Mouse (Mus musculus): Measurements from ENCODE around the gene Mindy2. TPM values are rescaled to one million over a fixed set of nuclear protein-coding genes. Genes with fewer than 3 reads are reported as not detected.

Gene Mindy2
- polyA plus RNA-seq, 1 experiment from 2014 or later: 10.2 TPM

- 35% methylated on average over 2 of the region's 2 CpGs for WGBS
- Histone ChIP-seq H3K9ac (ENCODE audit: low read length) (peak overlapping the region; percentile 98), H3K4me1 (ENCODE audit: control insufficient read depth, insufficient read depth, low read length) (peaks cover 11% of the 10 kb centered on the region), H3K27ac (ENCODE audit: low read length) (no peak overlapping the region), H3K36me3 (ENCODE audit: control insufficient read depth, insufficient read depth) (no peaks in the 10 kb centered on the region), H3K4me3 (ENCODE audit: low read length) (peak overlapping the region; percentile 97), H3K4me2 (ENCODE audit: low read depth, low read length) (peak overlapping the region; percentile 88), H3K27me3 (ENCODE audit: control insufficient read depth, insufficient read depth, low read length) (no peaks in the 10 kb centered on the region), H3K9me3 (replicated peaks; ENCODE audit: control insufficient read depth, low read length) (no peaks in the 10 kb centered on the region)
- ATAC-seq (replicated peaks; ENCODE audit: extremely low read depth, insufficient read depth, low FRiP score): no peak
Measured at GRCm38 (mm10) chr9:70655764-70656129, 1.2 kb downstream of the Mindy2 start.

- Histone ChIP-seq H3K4me1 (ENCODE audit: control insufficient read depth, insufficient read depth, low read length) (peaks cover 11% of the 10 kb centered on the region), H3K9me3 (replicated peaks; ENCODE audit: control insufficient read depth, low read length) (no peaks in the 10 kb centered on the region), H3K27me3 (ENCODE audit: control insufficient read depth, insufficient read depth, low read length) (no peaks in the 10 kb centered on the region), H3K36me3 (ENCODE audit: control insufficient read depth, insufficient read depth) (peaks cover 2% of the 10 kb centered on the region; the same call in 1 of the 2 replicates), H3K4me3 (ENCODE audit: low read length) (no peak overlapping the region), H3K4me2 (ENCODE audit: low read depth, low read length) (peak overlapping the region; percentile 31; the same call in 1 of the 2 replicates), H3K9ac (ENCODE audit: low read length) (no peak overlapping the region), H3K27ac (ENCODE audit: low read length) (no peak overlapping the region)
- no peak for ATAC-seq (replicated peaks; ENCODE audit: extremely low read depth, insufficient read depth, low FRiP score)
- WGBS: 75% methylated on average over 4 of the region's 4 CpGs
Measured at GRCm38 (mm10) chr9:70654496-70654895, 2.5 kb downstream of the Mindy2 start.

GRCm38 (mm10) chr9:70653875-70654274 lies 3.1 kb downstream of the Mindy2 start:
- Histone ChIP-seq H3K27ac (ENCODE audit: low read length) (no peak overlapping the region), H3K36me3 (ENCODE audit: control insufficient read depth, insufficient read depth) (peaks cover 3% of the 10 kb centered on the region; the same call in 1 of the 2 replicates), H3K27me3 (ENCODE audit: control insufficient read depth, insufficient read depth, low read length) (no peaks in the 10 kb centered on the region), H3K9me3 (replicated peaks; ENCODE audit: control insufficient read depth, low read length) (no peaks in the 10 kb centered on the region), H3K9ac (ENCODE audit: low read length) (no peak overlapping the region), H3K4me2 (ENCODE audit: low read depth, low read length) (no peak overlapping the region), H3K4me1 (ENCODE audit: control insufficient read depth, insufficient read depth, low read length) (peaks cover 11% of the 10 kb centered on the region), H3K4me3 (ENCODE audit: low read length) (no peak overlapping the region)
- WGBS: 67% methylated on average over 2 of the region's 2 CpGs
- no peak for ATAC-seq (replicated peaks; ENCODE audit: extremely low read depth, insufficient read depth, low FRiP score)

- H3K9ac ChIP-seq (ENCODE audit: low read length): no peak overlapping the region
- no peak overlapping the region for H3K4me2 ChIP-seq (ENCODE audit: low read depth, low read length)
- no peak overlapping the region for H3K4me3 ChIP-seq (ENCODE audit: low read length)
- H3K36me3 ChIP-seq (ENCODE audit: control insufficient read depth, insufficient read depth): peaks cover 3% of the 10 kb centered on the region; the same call in 1 of the 2 replicates
- no peak for ATAC-seq (replicated peaks; ENCODE audit: extremely low read depth, insufficient read depth, low FRiP score)
- whole genome bisulfite sequencing: 71% methylated on average over 2 of the region's 2 CpGs
- no peaks in the 10 kb centered on the region for H3K9me3 ChIP-seq (replicated peaks; ENCODE audit: control insufficient read depth, low read length)
- H3K4me1 ChIP-seq (ENCODE audit: control insufficient read depth, insufficient read depth, low read length): peaks cover 11% of the 10 kb centered on the region
- no peak overlapping the region for H3K27ac ChIP-seq (ENCODE audit: low read length)
- no peaks in the 10 kb centered on the region for H3K27me3 ChIP-seq (ENCODE audit: control insufficient read depth, insufficient read depth, low read length)
Measured at GRCm38 (mm10) chr9:70652221-70652620, 4.8 kb downstream of the Mindy2 start.

- no peak for ATAC-seq (replicated peaks; ENCODE audit: extremely low read depth, insufficient read depth, low FRiP score)
- H3K27ac ChIP-seq (ENCODE audit: low read length): no peak overlapping the region
- H3K4me1 ChIP-seq (ENCODE audit: control insufficient read depth, insufficient read depth, low read length): peaks cover 11% of the 10 kb centered on the region
- H3K36me3 ChIP-seq (ENCODE audit: control insufficient read depth, insufficient read depth): peaks cover 3% of the 10 kb centered on the region; the same call in 1 of the 2 replicates
- WGBS: 90% methylated on average over 1 of the region's 1 CpGs
- H3K4me3 ChIP-seq (ENCODE audit: low read length): no peak overlapping the region
- no peak overlapping the region for H3K9ac ChIP-seq (ENCODE audit: low read length)
- H3K9me3 ChIP-seq (replicated peaks; ENCODE audit: control insufficient read depth, low read length): no peaks in the 10 kb centered on the region
- no peak overlapping the region for H3K4me2 ChIP-seq (ENCODE audit: low read depth, low read length)
- no peaks in the 10 kb centered on the region for H3K27me3 ChIP-seq (ENCODE audit: control insufficient read depth, insufficient read depth, low read length)
Measured at GRCm38 (mm10) chr9:70650994-70651393, 6.0 kb downstream of the Mindy2 start.

- Histone ChIP-seq H3K4me2 (ENCODE audit: low read depth, low read length) (no peak overlapping the region), H3K4me1 (ENCODE audit: control insufficient read depth, insufficient read depth, low read length) (peaks cover 11% of the 10 kb centered on the region), H3K27me3 (ENCODE audit: control insufficient read depth, insufficient read depth, low read length) (no peaks in the 10 kb centered on the region), H3K27ac (ENCODE audit: low read length) (no peak overlapping the region), H3K4me3 (ENCODE audit: low read length) (no peak overlapping the region), H3K9ac (ENCODE audit: low read length) (no peak overlapping the region), H3K9me3 (replicated peaks; ENCODE audit: control insufficient read depth, low read length) (no peaks in the 10 kb centered on the region), H3K36me3 (ENCODE audit: control insufficient read depth, insufficient read depth) (peaks cover 3% of the 10 kb centered on the region; the same call in 1 of the 2 replicates)
- ATAC-seq (replicated peaks; ENCODE audit: extremely low read depth, insufficient read depth, low FRiP score): no peak
- WGBS: 72% methylated on average over 2 of the region's 2 CpGs
Measured at GRCm38 (mm10) chr9:70650260-70650659, 6.7 kb downstream of the Mindy2 start.

- Histone ChIP-seq H3K36me3 (ENCODE audit: control insufficient read depth, insufficient read depth) (0 out of 2 replicates have a peak, but pooled peaks cover 4% of the 10 kb centered on the region), H3K27me3 (ENCODE audit: control insufficient read depth, insufficient read depth, low read length) (no peaks in the 10 kb centered on the region)
Measured at GRCm38 (mm10) chr9:70636748-70637147, 20.2 kb downstream of the Mindy2 start.

GRCm38 (mm10) chr9:70631665-70632064 lies 25.3 kb downstream of the Mindy2 start:
- Histone ChIP-seq H3K9ac (ENCODE audit: low read length) (no peak overlapping the region), H3K36me3 (ENCODE audit: control insufficient read depth, insufficient read depth) (0 out of 2 replicates have a peak, but pooled peaks cover 4% of the 10 kb centered on the region), H3K4me2 (ENCODE audit: low read depth, low read length) (no peak overlapping the region), H3K9me3 (replicated peaks; ENCODE audit: control insufficient read depth, low read length) (no peaks in the 10 kb centered on the region), H3K27ac (ENCODE audit: low read length) (no peak overlapping the region), H3K4me3 (ENCODE audit: low read length) (no peak overlapping the region), H3K27me3 (ENCODE audit: control insufficient read depth, insufficient read depth, low read length) (no peaks in the 10 kb centered on the region), H3K4me1 (ENCODE audit: control insufficient read depth, insufficient read depth, low read length) (peaks cover 8% of the 10 kb centered on the region)
- 21% methylated on average over 5 of the region's 5 CpGs for WGBS
- peak; percentile 49; the same call in 1 of the 2 replicates for ATAC-seq (replicated peaks; ENCODE audit: extremely low read depth, insufficient read depth, low FRiP score)

More at GRCm38 (mm10) chr9:70636748-70637147, 20.2 kb downstream of the Mindy2 start:
- no peaks in the 10 kb centered on the region for H3K9me3 ChIP-seq (replicated peaks; ENCODE audit: control insufficient read depth, low read length)
- no peak for ATAC-seq (replicated peaks; ENCODE audit: extremely low read depth, insufficient read depth, low FRiP score)
- no peak overlapping the region for H3K9ac ChIP-seq (ENCODE audit: low read length)
- peaks cover 1% of the 10 kb centered on the region for H3K4me1 ChIP-seq (ENCODE audit: control insufficient read depth, insufficient read depth, low read length)
- 81% methylated on average over 2 of the region's 2 CpGs for WGBS
- no peak overlapping the region for H3K27ac ChIP-seq (ENCODE audit: low read length)
- H3K4me3 ChIP-seq (ENCODE audit: low read length): no peak overlapping the region
- H3K4me2 ChIP-seq (ENCODE audit: low read depth, low read length): no peak overlapping the region

GRCm38 (mm10) chr9:70629711-70630110 lies 27.3 kb downstream of the Mindy2 start:
- 0 out of 2 replicates have a peak, but pooled peaks cover 4% of the 10 kb centered on the region for H3K36me3 ChIP-seq (ENCODE audit: control insufficient read depth, insufficient read depth)
- peaks cover 12% of the 10 kb centered on the region for H3K4me1 ChIP-seq (ENCODE audit: control insufficient read depth, insufficient read depth, low read length)
- 82% methylated on average over 2 of the region's 2 CpGs for WGBS
- H3K27ac ChIP-seq (ENCODE audit: low read length): no peak overlapping the region; the same call in 1 of the 2 replicates
- no peak overlapping the region for H3K4me3 ChIP-seq (ENCODE audit: low read length)
- no peak for ATAC-seq (replicated peaks; ENCODE audit: extremely low read depth, insufficient read depth, low FRiP score)
- no peaks in the 10 kb centered on the region for H3K9me3 ChIP-seq (replicated peaks; ENCODE audit: control insufficient read depth, low read length)
- no peak overlapping the region for H3K4me2 ChIP-seq (ENCODE audit: low read depth, low read length)
- H3K27me3 ChIP-seq (ENCODE audit: control insufficient read depth, insufficient read depth, low read length): no peaks in the 10 kb centered on the region
- H3K9ac ChIP-seq (ENCODE audit: low read length): no peak overlapping the region
